Mouse (Mus musculus): ENCODE measurements around the gene Atp2b2. TPM values are rescaled to one million over a fixed set of nuclear protein-coding genes. Genes with fewer than 3 reads are reported as not detected.

Atp2b2 gene
- polyA plus RNA-seq, 1 experiment: 0.07 TPM

GRCm38 (mm10) chr6:113890023-113890857 is 152.2 kb downstream of the Atp2b2 start:
- TF ChIP-seq CTCF (IDR thresholded peaks at IDR 0.05; ENCODE audit: extremely low read depth, insufficient read depth, insufficient read length, insufficient replicate concordance) (no peak), POLR2A (IDR thresholded peaks at IDR 0.05; ENCODE audit: low read depth, low read length) (no peak)
- H3K36me3 ChIP-seq (ENCODE audit: control insufficient read depth, insufficient read depth, low read length): no peaks in the 10 kb centered on the region
- H3K27ac ChIP-seq (ENCODE audit: insufficient read depth, low read length): no peak overlapping the region
- no peak for DNase-seq (ENCODE audit: low read depth in 1 of 2, low spot score in 2 of 2)
- no peak overlapping the region for H3K4me3 ChIP-seq (ENCODE audit: extremely low read depth, insufficient read depth, insufficient read length)
- 19% methylated on average over 16 of the region's 16 CpGs for WGBS
- H3K4me1 ChIP-seq (ENCODE audit: control insufficient read depth, insufficient read depth, insufficient read length): no peaks in the 10 kb centered on the region
- H3K27me3 ChIP-seq (ENCODE audit: control insufficient read depth, insufficient read depth, low read length): peaks cover 7% of the 10 kb centered on the region

- peaks cover 7% of the 10 kb centered on the region for H3K27me3 ChIP-seq (ENCODE audit: control insufficient read depth, insufficient read depth, low read length)
Observed at GRCm38 (mm10) chr6:113889180-113889579, 153.2 kb downstream of the Atp2b2 start.

DNA sequence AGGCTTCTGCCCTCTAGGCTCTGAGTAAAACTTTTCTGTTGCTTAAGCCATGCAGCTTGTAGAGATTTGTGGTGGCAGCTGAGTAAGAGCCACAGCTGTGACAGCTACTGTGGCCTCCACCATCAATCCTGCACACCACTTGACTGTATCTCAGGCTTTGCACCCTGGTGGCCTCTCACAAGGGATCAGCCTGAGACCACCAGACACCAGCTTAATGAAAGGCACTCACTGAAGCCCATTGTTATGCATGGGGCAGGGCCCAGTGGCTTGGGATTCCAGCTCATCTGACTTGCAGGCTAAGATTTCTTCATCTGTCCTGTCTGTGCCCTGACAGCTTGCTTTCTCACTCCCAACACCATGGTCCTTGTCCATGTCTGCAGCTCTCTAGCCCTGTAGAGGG is 155.5 kb downstream of the Atp2b2 start:
- Histone ChIP-seq H3K27ac (ENCODE audit: insufficient read depth, low read length) (no peak overlapping the region), H3K27me3 (ENCODE audit: control insufficient read depth, insufficient read depth, low read length) (peaks cover 7% of the 10 kb centered on the region), H3K36me3 (ENCODE audit: control insufficient read depth, insufficient read depth, low read length) (no peaks in the 10 kb centered on the region), H3K4me3 (ENCODE audit: extremely low read depth, insufficient read depth, insufficient read length) (no peak overlapping the region), H3K4me1 (ENCODE audit: control insufficient read depth, insufficient read depth, insufficient read length) (no peaks in the 10 kb centered on the region)
- TF ChIP-seq CTCF (IDR thresholded peaks at IDR 0.05; ENCODE audit: extremely low read depth, insufficient read depth, insufficient read length, insufficient replicate concordance) (no peak), POLR2A (IDR thresholded peaks at IDR 0.05; ENCODE audit: low read depth, low read length) (no peak)
- no peak for DNase-seq (ENCODE audit: low read depth in 1 of 2, low spot score in 2 of 2)

More at GRCm38 (mm10) chr6:113889180-113889579, 153.2 kb downstream of the Atp2b2 start:
- H3K4me3 ChIP-seq (ENCODE audit: extremely low read depth, insufficient read depth, insufficient read length): no peak overlapping the region
- no peaks in the 10 kb centered on the region for H3K36me3 ChIP-seq (ENCODE audit: control insufficient read depth, insufficient read depth, low read length)
- WGBS: 74% methylated on average over 3 of the region's 3 CpGs
- no peak overlapping the region for H3K27ac ChIP-seq (ENCODE audit: insufficient read depth, low read length)
- TF ChIP-seq CTCF (IDR thresholded peaks at IDR 0.05; ENCODE audit: extremely low read depth, insufficient read depth, insufficient read length, insufficient replicate concordance): no peak
- TF ChIP-seq POLR2A (IDR thresholded peaks at IDR 0.05; ENCODE audit: low read depth, low read length): no peak
- no peaks in the 10 kb centered on the region for H3K4me1 ChIP-seq (ENCODE audit: control insufficient read depth, insufficient read depth, insufficient read length)
- DNase-seq (ENCODE audit: low read depth in 1 of 2, low spot score in 2 of 2): no peak

DNA sequence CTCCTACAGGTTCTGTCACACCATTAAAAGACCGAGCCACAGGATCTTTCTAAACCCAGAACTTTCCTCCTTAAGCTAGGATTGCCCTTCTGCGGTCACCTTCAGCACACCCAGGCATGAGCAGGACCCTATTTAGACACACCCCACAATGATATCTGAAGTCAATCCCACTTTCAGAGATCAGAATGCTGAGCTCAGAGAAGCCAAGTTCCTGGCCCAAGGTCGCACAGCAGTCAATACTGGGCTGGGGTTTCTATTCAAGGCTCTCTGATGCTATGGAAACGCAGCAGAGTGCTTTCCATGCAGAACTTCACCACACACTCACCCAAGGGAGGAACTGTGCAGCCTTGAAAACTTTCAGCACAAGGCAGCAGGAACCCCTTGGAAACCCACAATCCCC is 157.6 kb downstream of the Atp2b2 start:
- TF ChIP-seq CTCF (IDR thresholded peaks at IDR 0.05; ENCODE audit: extremely low read depth, insufficient read depth, insufficient read length, insufficient replicate concordance) (no peak), POLR2A (IDR thresholded peaks at IDR 0.05; ENCODE audit: low read depth, low read length) (no peak)
- 54% methylated on average over 4 of the region's 4 CpGs for WGBS
- no peak for DNase-seq (ENCODE audit: low read depth in 1 of 2, low spot score in 2 of 2)
- Histone ChIP-seq H3K27ac (ENCODE audit: insufficient read depth, low read length) (no peak overlapping the region), H3K4me1 (ENCODE audit: control insufficient read depth, insufficient read depth, insufficient read length) (no peaks in the 10 kb centered on the region), H3K36me3 (ENCODE audit: control insufficient read depth, insufficient read depth, low read length) (no peaks in the 10 kb centered on the region), H3K4me3 (ENCODE audit: extremely low read depth, insufficient read depth, insufficient read length) (no peak overlapping the region), H3K27me3 (ENCODE audit: control insufficient read depth, insufficient read depth, low read length) (no peaks in the 10 kb centered on the region)

GRCm38 (mm10) chr6:113883225-113883624 is 159.2 kb downstream of the Atp2b2 start:
- TF ChIP-seq POLR2A (IDR thresholded peaks at IDR 0.05; ENCODE audit: low read depth, low read length): no peak
- TF ChIP-seq CTCF (IDR thresholded peaks at IDR 0.05; ENCODE audit: extremely low read depth, insufficient read depth, insufficient read length, insufficient replicate concordance): no peak
- H3K27ac ChIP-seq (ENCODE audit: insufficient read depth, low read length): no peak overlapping the region
- no peak overlapping the region for H3K4me3 ChIP-seq (ENCODE audit: extremely low read depth, insufficient read depth, insufficient read length)
- H3K4me1 ChIP-seq (ENCODE audit: control insufficient read depth, insufficient read depth, insufficient read length): no peaks in the 10 kb centered on the region
- no peaks in the 10 kb centered on the region for H3K27me3 ChIP-seq (ENCODE audit: control insufficient read depth, insufficient read depth, low read length)
- DNase-seq (ENCODE audit: low read depth in 1 of 2, low spot score in 2 of 2): no peak
- WGBS: 60% methylated on average over 9 of the region's 9 CpGs
- no peaks in the 10 kb centered on the region for H3K36me3 ChIP-seq (ENCODE audit: control insufficient read depth, insufficient read depth, low read length)

DNA sequence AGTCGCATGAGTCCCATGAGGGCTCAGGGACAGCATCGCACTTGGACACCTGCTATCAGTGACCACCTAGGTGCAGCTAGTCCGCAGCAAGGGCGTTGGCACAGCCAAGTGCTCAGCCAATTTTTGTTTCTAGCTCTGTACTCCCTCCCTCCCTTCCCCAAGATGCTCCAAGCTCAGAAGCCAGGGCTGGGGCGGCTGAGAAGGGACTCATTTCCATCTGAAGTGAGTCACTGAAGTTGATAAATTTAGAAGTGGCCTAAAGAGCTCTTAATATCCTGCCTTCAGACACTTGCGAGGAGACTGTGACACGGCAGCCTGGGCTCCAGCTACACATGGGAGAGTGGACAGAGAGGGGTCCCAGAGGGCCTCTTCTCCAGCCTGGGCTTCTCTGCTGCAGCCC is 160.0 kb downstream of the Atp2b2 start:
- no peak for DNase-seq (ENCODE audit: low read depth in 1 of 2, low spot score in 2 of 2)

DNA sequence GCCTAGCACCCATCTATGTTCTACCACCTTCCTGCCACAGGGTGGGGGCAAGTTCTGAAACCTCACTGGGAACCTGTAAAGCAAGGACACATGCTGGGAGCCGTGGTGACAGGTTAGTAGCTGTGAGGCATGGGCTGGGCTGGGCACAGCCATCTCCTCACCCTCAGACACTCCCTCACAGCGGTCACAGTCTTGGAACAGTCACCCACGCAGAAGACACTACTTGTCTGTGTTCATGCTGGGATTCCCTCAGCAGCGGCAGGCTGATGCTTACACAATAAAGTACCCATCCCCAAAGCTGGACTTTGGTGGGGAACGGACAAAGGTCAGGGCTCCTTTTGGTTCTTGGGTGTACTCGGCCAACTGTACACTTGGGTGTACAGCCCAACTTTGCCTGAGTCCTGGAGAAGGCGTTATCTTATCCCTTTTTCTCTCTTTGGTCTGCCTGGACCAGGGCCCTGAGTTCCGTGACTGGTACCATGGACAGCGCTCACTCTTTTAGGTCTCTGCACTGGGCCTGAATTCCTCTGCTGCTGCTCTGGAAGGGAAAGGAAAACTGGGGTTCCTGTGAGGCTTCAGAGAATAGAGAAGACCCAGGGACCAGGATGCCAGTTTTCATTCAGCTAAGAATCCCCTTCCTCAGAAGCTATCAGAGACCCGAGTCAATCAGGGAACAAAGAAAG is 160.7 kb downstream of the Atp2b2 start:
- H3K4me1 ChIP-seq (ENCODE audit: control insufficient read depth, insufficient read depth, insufficient read length): no peaks in the 10 kb centered on the region
- no peak overlapping the region for H3K4me3 ChIP-seq (ENCODE audit: extremely low read depth, insufficient read depth, insufficient read length)
- H3K27ac ChIP-seq (ENCODE audit: insufficient read depth, low read length): no peak overlapping the region
- TF ChIP-seq POLR2A (IDR thresholded peaks at IDR 0.05; ENCODE audit: low read depth, low read length) (no peak), CTCF (IDR thresholded peaks at IDR 0.05; ENCODE audit: extremely low read depth, insufficient read depth, insufficient read length, insufficient replicate concordance) (no peak)
- WGBS: 51% methylated on average over 10 of the region's 10 CpGs
- H3K27me3 ChIP-seq (ENCODE audit: control insufficient read depth, insufficient read depth, low read length): no peaks in the 10 kb centered on the region
- no peak for DNase-seq (ENCODE audit: low read depth in 1 of 2, low spot score in 2 of 2)
- no peaks in the 10 kb centered on the region for H3K36me3 ChIP-seq (ENCODE audit: control insufficient read depth, insufficient read depth, low read length)

More for the DNA sequence above, 160.0 kb downstream of the Atp2b2 start:
- Histone ChIP-seq H3K27me3 (ENCODE audit: control insufficient read depth, insufficient read depth, low read length) (no peaks in the 10 kb centered on the region), H3K36me3 (ENCODE audit: control insufficient read depth, insufficient read depth, low read length) (no peaks in the 10 kb centered on the region), H3K4me3 (ENCODE audit: extremely low read depth, insufficient read depth, insufficient read length) (no peak overlapping the region), H3K4me1 (ENCODE audit: control insufficient read depth, insufficient read depth, insufficient read length) (no peaks in the 10 kb centered on the region), H3K27ac (ENCODE audit: insufficient read depth, low read length) (no peak overlapping the region)
- no peak for TF ChIP-seq CTCF (IDR thresholded peaks at IDR 0.05; ENCODE audit: extremely low read depth, insufficient read depth, insufficient read length, insufficient replicate concordance)
- WGBS: 71% methylated on average over 7 of the region's 7 CpGs
